Comparison of ENCODE assay signal across 8 mouse cellular contexts in the genomic region with DNA sequence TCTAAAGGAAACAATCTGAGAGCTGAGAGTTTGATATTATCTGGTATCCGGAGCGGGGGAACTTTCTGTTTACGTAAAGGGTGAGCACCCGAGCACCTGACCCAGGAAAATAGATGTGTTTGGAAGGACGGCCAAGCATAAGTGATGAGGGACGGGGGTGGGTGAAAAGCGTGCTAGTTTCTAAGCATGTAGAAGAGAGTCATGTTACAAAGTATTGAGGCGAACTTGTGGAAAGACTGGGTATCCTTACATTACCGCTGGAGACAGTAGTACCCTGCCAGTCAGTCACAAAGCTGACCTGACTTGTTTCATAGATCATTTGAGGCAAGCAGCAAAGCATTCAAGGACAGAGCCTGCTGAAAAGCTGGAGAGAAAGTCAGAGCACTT. TPM values are rescaled to one million over a fixed set of nuclear protein-coding genes. Genes with fewer than 3 reads are reported as not detected.
DNase-seq lines count a peak whose midpoint lies in the region; ATAC-seq and TF ChIP-seq lines count a peak whose summit lies in the region.

No protein-coding gene starts in this region.

- peaks cover 9% of the 10 kb centered on the region for H3K4me1 ChIP-seq in liver, adult 2 months (ENCODE audit: control insufficient read depth, insufficient read depth, low read length)
- peaks cover 42% of the 10 kb centered on the region for H3K4me1 ChIP-seq in embryonic facial prominence, embryonic 10.5 days
- peaks cover 12% of the 10 kb centered on the region for H3K4me1 ChIP-seq in intestine, embryonic 16.5 days (ENCODE audit: control insufficient read depth, insufficient read depth, low read length)
- peaks cover 10% of the 10 kb centered on the region; the same call in 1 of the 2 replicates for H3K4me1 ChIP-seq in neural tube, embryonic 14.5 days (ENCODE audit: control insufficient read depth, insufficient read depth, low read length)

- H3K9me3 ChIP-seq in embryonic facial prominence, embryonic 10.5 days: no peaks in the 10 kb centered on the region
- no peaks in the 10 kb centered on the region for H3K9me3 ChIP-seq in intestine, embryonic 16.5 days (ENCODE audit: control insufficient read depth, low read length)
- H3K9me3 ChIP-seq in neural tube, embryonic 14.5 days (ENCODE audit: control insufficient read depth, low read length): no peaks in the 10 kb centered on the region

- peak; percentile 2; the same call in 1 of the 2 replicates for ATAC-seq in intestine, embryonic 16.5 days
- peak; percentile 0; the same call in 1 of the 2 replicates for ATAC-seq in neural tube, embryonic 14.5 days (ENCODE audit: low read depth)

- peak overlapping the region; percentile 86 for H3K4me3 ChIP-seq in liver, adult 2 months (ENCODE audit: insufficient read depth, low read depth, low read length)
- peak overlapping the region; percentile 78 for H3K4me3 ChIP-seq in embryonic facial prominence, embryonic 10.5 days
- H3K4me3 ChIP-seq in intestine, embryonic 16.5 days (ENCODE audit: low read length): peak overlapping the region; percentile 91
- H3K4me3 ChIP-seq in neural tube, embryonic 14.5 days (ENCODE audit: low read depth, low read length): peak overlapping the region; percentile 92

- no peak for TF ChIP-seq CTCF in liver, adult 2 months (IDR thresholded peaks at IDR 0.05; ENCODE audit: low read depth, low read length)

- H3K27ac ChIP-seq in liver, adult 2 months (replicated peaks; ENCODE audit: insufficient read depth, low read depth, low read length): peak overlapping the region; percentile 95
- H3K27ac ChIP-seq in embryonic facial prominence, embryonic 10.5 days (replicated peaks): peak overlapping the region; percentile 99
- peak overlapping the region; percentile 95 for H3K27ac ChIP-seq in intestine, embryonic 16.5 days (ENCODE audit: low read length)
- peak overlapping the region; percentile 97 for H3K27ac ChIP-seq in neural tube, embryonic 14.5 days (ENCODE audit: low read depth, low read length)

- no peak for TF ChIP-seq POLR2A in liver, adult 2 months (IDR thresholded peaks at IDR 0.05; ENCODE audit: extremely low read depth, insufficient read depth, low read length)

- no peaks in the 10 kb centered on the region for H3K36me3 ChIP-seq in liver, adult 2 months (ENCODE audit: control insufficient read depth, insufficient read depth, low read length)
- peaks cover 17% of the 10 kb centered on the region for H3K36me3 ChIP-seq in embryonic facial prominence, embryonic 10.5 days (replicated peaks)
- H3K36me3 ChIP-seq in intestine, embryonic 16.5 days (ENCODE audit: control insufficient read depth, insufficient read depth, low read length): no peaks in the 10 kb centered on the region
- peaks cover 3% of the 10 kb centered on the region; the same call in 1 of the 2 replicates for H3K36me3 ChIP-seq in neural tube, embryonic 14.5 days (ENCODE audit: control insufficient read depth, insufficient read depth, low read length)

- H3K27me3 ChIP-seq in liver, adult 2 months (ENCODE audit: control insufficient read depth, insufficient read depth, low read length): no peaks in the 10 kb centered on the region
- H3K27me3 ChIP-seq in embryonic facial prominence, embryonic 10.5 days (replicated peaks; ENCODE audit: low read depth, poor library complexity, severe bottlenecking): no peaks in the 10 kb centered on the region
- H3K27me3 ChIP-seq in intestine, embryonic 16.5 days (replicated peaks; ENCODE audit: control insufficient read depth, insufficient read depth, low read length): no peaks in the 10 kb centered on the region
- H3K27me3 ChIP-seq in neural tube, embryonic 14.5 days (ENCODE audit: control insufficient read depth, insufficient read depth, low read length): no peaks in the 10 kb centered on the region

- WGBS in liver, adult 2 months: 0% methylated on average over 9 of the region's 9 CpGs
- under 1% methylated on average over 9 of the region's 9 CpGs for WGBS in embryonic facial prominence, embryonic 10.5 days
- WGBS in intestine, embryonic 16.5 days: 2% methylated on average over 9 of the region's 9 CpGs
- WGBS in neural tube, embryonic 14.5 days: under 1% methylated on average over 9 of the region's 9 CpGs

- H3K9ac ChIP-seq in liver, adult 2 months (ENCODE audit: low read depth, low read length): peak overlapping the region; percentile 87
- H3K9ac ChIP-seq in intestine, embryonic 16.5 days (ENCODE audit: low read depth, low read length): peak overlapping the region; percentile 99
- H3K9ac ChIP-seq in neural tube, embryonic 14.5 days (replicated peaks; ENCODE audit: low read depth, low read length): peak overlapping the region; percentile 97

- H3K4me2 ChIP-seq in intestine, embryonic 16.5 days (ENCODE audit: low read depth, low read length): peak overlapping the region; percentile 70
- H3K4me2 ChIP-seq in neural tube, embryonic 14.5 days (ENCODE audit: low read depth, low read length): peak overlapping the region; percentile 54

- DNase-seq in liver, adult 2 months (ENCODE audit: extremely low read depth, low read depth, low spot score): peak; percentile 31
- no peak for DNase-seq in liver
- DNase-seq in embryonic facial prominence, embryonic 10.5 days (ENCODE audit: low spot score): no peak
- DNase-seq in spleen, postnatal 36 days (ENCODE audit: low spot score in 2 of 2): no peak
- no peak for DNase-seq in cerebellum, adult 11-12 months
- DNase-seq in kidney, adult 11 months: no peak

- H3K79me2 ChIP-seq in liver, adult 2 months (ENCODE audit: control insufficient read depth, insufficient read depth, low read length): no peaks in the 10 kb centered on the region; the same call in 1 of the 2 replicates

RNA-seq across cellular contexts. Expression of a gene that starts 0.5 kb away (rescaled TPM):
- 5.9 and 6.5 TPM in 2 replicates for total RNA-seq in liver, adult 2 months (2014; rRNA removed)
- polyA plus RNA-seq in liver, adult 2 months (2012; rRNA removed): 1.6 and 2.0 TPM in 2 replicates
- polyA plus RNA-seq in embryonic facial prominence, embryonic 10.5 days (2016; fragmentation: Nextera tagmentation; extraction: Ambion mirVana): 53.4 and 56.2 TPM in 2 replicates
- 42.7 and 43.2 TPM in 2 replicates for polyA plus RNA-seq in intestine, embryonic 16.5 days (2015; fragmentation: Nextera tagmentation; extraction: Ambion mirVana)
- 33.4 and 37.4 TPM in 2 replicates for polyA plus RNA-seq in neural tube, embryonic 14.5 days (2014; fragmentation: Nextera tagmentation; extraction: Ambion mirVana)

RNA-seq across cellular contexts. Expression of a gene that starts 0.7 kb away (rescaled TPM):
- total RNA-seq in liver, adult 2 months (2014; rRNA removed): 53.4 and 55.2 TPM in 2 replicates
- polyA plus RNA-seq in liver, adult 2 months (2012; rRNA removed): 65.8 and 102 TPM in 2 replicates
- polyA plus RNA-seq in embryonic facial prominence, embryonic 10.5 days (2016; fragmentation: Nextera tagmentation; extraction: Ambion mirVana): 146 and 164 TPM in 2 replicates
- polyA plus RNA-seq in intestine, embryonic 16.5 days (2015; fragmentation: Nextera tagmentation; extraction: Ambion mirVana): 175 and 183 TPM in 2 replicates
- 132 and 160 TPM in 2 replicates for polyA plus RNA-seq in neural tube, embryonic 14.5 days (2014; fragmentation: Nextera tagmentation; extraction: Ambion mirVana)

Comparison
In these comparisons a context has a peak if more than half of its experiments do, and no peak if none do; other contexts are left out.
1. RNA of a gene that starts 0.5 kb away (polyA plus RNA-seq): 53.4 to 56.2 TPM in embryonic facial prominence, embryonic 10.5 days, 42.7 to 43.2 TPM in intestine, embryonic 16.5 days and 33.4 to 37.4 TPM in neural tube, embryonic 14.5 days; 1.6 to 2.0 TPM in liver, adult 2 months; every median in the first group is over 10 times any median in the second.
2. Peak in every context shown above with its lines, with median percentiles within 50 percentile points of each other: H3K27ac ChIP-seq, H3K4me3 ChIP-seq and H3K9ac ChIP-seq.